Mouse (Mus musculus) gastrocnemius, postnatal 36 days (tissue): ENCODE results near the gene Rps24. TPM values are rescaled to one million over a fixed set of nuclear protein-coding genes. Genes with fewer than 3 reads are reported as not detected.
"Not testable (repeated sequence)": the region's sequence is repeated elsewhere in the genome, so short reads cannot be mapped to it uniquely, and the experiment has no call there.

Experiments
- DNase-seq, 2 experiments: peaks; one replicate each; pipeline ENCODE4 v3.0.0; 2022
- intact Hi-C: fragments of 180-260 bp; cut with DNase I; formaldehyde crosslinking; loops from one replicate; pipeline ENCODE4 v1.15.1; 2025
- long read RNA-seq, 2 experiments: library from polyadenylated mRNA; stranded (forward); transcript quantifications; one replicate each; pipeline ENCODE4 v2.0.0; 2021
- total RNA-seq, 2 experiments: library from RNA; stranded (reverse); gene quantifications; 2 replicates each; pipeline ENCODE4 v1.2.3; 2021

Gene Rps24
- total RNA-seq, result 100 to 1,000 TPM; 605 to 696 TPM
- long read RNA-seq, experiment 1, partial matches to known transcripts, result 114 of 247 reads
- long read RNA-seq, experiment 1, other reads (novel, unspliced or antisense), result 131 of 247 reads
- long read RNA-seq, experiment 2, partial matches to known transcripts, result 116 of 285 reads
- long read RNA-seq, experiment 2, other reads (novel, unspliced or antisense), result 167 of 285 reads

GRCm38 (mm10) chr14:24486773-24487227 is at the start of gene Rps24, which contains the start of gene Polr3a:
Gene Rps24, plus strand, starts transcription at chr14:24487125.
Gene Polr3a, minus strand, starts transcription at chr14:24487058.
- DNase-seq, result peak; percentile 80 to 83
- intact Hi-C loops, result no loop called here

GRCm38 (mm10) chr14:24443529-24443928 is 43.4 kb upstream of the Rps24 start:
- intact Hi-C loops, DNase-seq: not testable (repeated sequence)

GRCm38 (mm10) chr14:24458191-24458590 is 28.7 kb upstream of the Rps24 start:
- DNase-seq, result no peak
- intact Hi-C loops, result no loop called here

GRCm38 (mm10) chr14:24468806-24469205 is 18.1 kb upstream of the Rps24 start:
- no peak for DNase-seq
- intact Hi-C loops, result no loop called here

- intact Hi-C loops, result no loop called here
- no peak for DNase-seq
These were observed 621 bp upstream of the Rps24 start for GRCm38 (mm10) chr14:24486241-24486767.

GRCm38 (mm10) chr14:24489772-24490171 is 2.8 kb downstream of the Rps24 start:
- DNase-seq, intact Hi-C loops: not testable (repeated sequence)

- intact Hi-C loops, result no loop called here
These were observed 3.7 kb downstream of the Rps24 start for GRCm38 (mm10) chr14:24490468-24491265.

GRCm38 (mm10) chr14:24491266-24491981 is 4.5 kb downstream of the Rps24 start:
- DNase-seq, result no peak
- intact Hi-C loops, result no loop called here

More at GRCm38 (mm10) chr14:24490468-24491265, 3.7 kb downstream of the Rps24 start:
- DNase-seq, result peak; percentile 95 to 96

GRCm38 (mm10) chr14:24493256-24493655 is 6.3 kb downstream of the Rps24 start:
- intact Hi-C loops, result no loop called here

GRCm38 (mm10) chr14:24496507-24496906 is 9.6 kb downstream of the Rps24 start:
- peak in 1 of 2 experiments; percentile 24 for DNase-seq
- intact Hi-C loops, result no loop called here

More at GRCm38 (mm10) chr14:24493256-24493655, 6.3 kb downstream of the Rps24 start:
- no peak for DNase-seq

- no peak for DNase-seq
- intact Hi-C loops, result no loop called here
These were observed 10.5 kb downstream of the Rps24 start for GRCm38 (mm10) chr14:24497443-24497842.

GRCm38 (mm10) chr14:24498561-24499255 is 11.8 kb downstream of the Rps24 start:
- intact Hi-C loops, result no loop called here
- no peak for DNase-seq

GRCm38 (mm10) chr14:24499478-24499877 is 12.6 kb downstream of the Rps24 start:
- intact Hi-C loops, result no loop called here

GRCm38 (mm10) chr14:24500091-24500844 is 13.3 kb downstream of the Rps24 start:
- DNase-seq, result peak; percentile 75 to 77
- intact Hi-C loops, result loop anchor here (5.0 to 10.0 kb wide), 5 partner anchors 137 to 1067 kb away; partner anchors contain the start of gene Zmiz1

More at GRCm38 (mm10) chr14:24499478-24499877, 12.6 kb downstream of the Rps24 start:
- no peak for DNase-seq

- intact Hi-C loops, result loop anchor here (5.0 to 10.0 kb wide), 5 partner anchors 136 to 1066 kb away; partner anchors contain the start of gene Zmiz1
- DNase-seq, result no peak
These were observed 13.9 kb downstream of the Rps24 start for GRCm38 (mm10) chr14:24500845-24501186.

GRCm38 (mm10) chr14:24501256-24501655 is 14.3 kb downstream of the Rps24 start:
- intact Hi-C loops, result loop anchor here (5.0 to 10.0 kb wide), 5 partner anchors 136 to 1066 kb away; partner anchors contain the start of gene Zmiz1
- no peak for DNase-seq

- intact Hi-C loops, result loop anchor here (10.0 kb wide), 2 partner anchors 607 to 947 kb away; partner anchors contain the start of gene Zmiz1
- DNase-seq, result no peak
These were observed 20.6 kb downstream of the Rps24 start for GRCm38 (mm10) chr14:24507452-24508069.

- intact Hi-C loops, result loop anchor here (10.0 kb wide), 2 partner anchors 607 to 947 kb away; partner anchors contain the start of gene Zmiz1
- DNase-seq, result no peak
These were observed 21.3 kb downstream of the Rps24 start for GRCm38 (mm10) chr14:24508070-24508773.
